Mouse (Mus musculus) hindbrain, embryonic 15.5 days (tissue): ENCODE results near the gene Kyat1. TPM values are rescaled to one million over a fixed set of nuclear protein-coding genes. Genes with fewer than 3 reads are reported as not detected.
A peak's percentile ranks its signal among the peaks of the same experiment; 100 is the strongest.
"Not testable (repeated sequence)": the region's sequence is repeated elsewhere in the genome, so short reads cannot be mapped to it uniquely, and the experiment has no call there.

ENCODE experiments used
- ATAC-seq: fragments of 200-750 bp; cut with Nextera tagmentation; 2 replicates; pipeline ENCODE4 v1.8.0; 2017; ENCODE audit warnings: low read depth, moderate number of reproducible peaks, moderate TSS enrichment; ENCODE audit not compliant: low FRiP score
- H3K27ac ChIP-seq: fragments of 300-500 bp; sonication (generic); replicated peaks from 2 replicates; pipeline ENCODE4 v1.5.1; 2015; ENCODE audit warnings: mild to moderate bottlenecking, inconsistent platforms
- H3K27me3 ChIP-seq: fragments of 300-500 bp; sonication (generic); 2 replicates; pipeline ENCODE4 v1.6.1; 2015; ENCODE audit warnings: control low read depth, inconsistent platforms
- H3K36me3 ChIP-seq: fragments of 300-500 bp; sonication (generic); 2 replicates; pipeline ENCODE4 v1.6.1; 2015; ENCODE audit warnings: control low read depth, inconsistent platforms
- H3K4me1 ChIP-seq: fragments of 300-500 bp; sonication (generic); replicated peaks from 2 replicates; pipeline ENCODE4 v1.6.1; 2015; ENCODE audit warnings: control low read depth, inconsistent platforms
- H3K4me2 ChIP-seq: fragments of 300-500 bp; sonication (generic); 2 replicates; pipeline ENCODE4 v1.6.1; 2015; ENCODE audit warnings: moderate library complexity, mild to moderate bottlenecking, inconsistent platforms
- H3K4me3 ChIP-seq: fragments of 300-500 bp; sonication (generic); 2 replicates; pipeline ENCODE4 v1.5.1; 2015; ENCODE audit warnings: mild to moderate bottlenecking, inconsistent platforms
- H3K9ac ChIP-seq: fragments of 300-500 bp; sonication (generic); 2 replicates; pipeline ENCODE4 v1.6.1; 2015; ENCODE audit warnings: inconsistent platforms
- H3K9me3 ChIP-seq: fragments of 300-500 bp; sonication (generic); 2 replicates; pipeline ENCODE4 v1.6.1; 2016; ENCODE audit warnings: control low read depth, inconsistent platforms
- WGBS: fragments of 180-500 bp; shearing (Covaris S2); methylation state at CpG from one replicate; pipeline ENCODE4 v1.1.7; 2015; 5-methylcytosine and 5-hydroxymethylcytosine counted together
- polyA plus RNA-seq: library from polyadenylated mRNA; unstranded; fragments of >200 nt; fragmentation: Nextera tagmentation; extraction: Ambion mirVana; gene quantifications from 2 replicates; pipeline ENCODE4 v1.2.1, GENCODE M21; 2015

Gene Kyat1
- polyA plus RNA-seq, 1 experiment from 2014 or later, result 13.3 TPM

GRCm38 (mm10) chr2:30183721-30184120 lies 21.9 kb downstream of the Kyat1 start:
- ATAC-seq, result no peak
- H3K4me1 ChIP-seq, result no peaks in the 10 kb centered on the region
- H3K9ac ChIP-seq, result no peak overlapping the region
- WGBS, result 81% methylated on average over 3 of the region's 3 CpGs
- no peaks in the 10 kb centered on the region for H3K36me3 ChIP-seq
- H3K9me3 ChIP-seq, result no peaks in the 10 kb centered on the region
- H3K4me2 ChIP-seq, result no peak overlapping the region
- H3K27me3 ChIP-seq, result no peaks in the 10 kb centered on the region
- no peak overlapping the region for H3K4me3 ChIP-seq
- H3K27ac ChIP-seq, result no peak overlapping the region

- ATAC-seq, result no peak
- peaks cover 5% of the 10 kb centered on the region for H3K4me1 ChIP-seq
- H3K36me3 ChIP-seq, result no peaks in the 10 kb centered on the region
- no peak overlapping the region for H3K4me3 ChIP-seq
- no peaks in the 10 kb centered on the region for H3K27me3 ChIP-seq
- no peak overlapping the region for H3K27ac ChIP-seq
- no peak overlapping the region for H3K4me2 ChIP-seq
- WGBS, result 86% methylated on average over 2 of the region's 2 CpGs
- H3K9ac ChIP-seq, result no peak overlapping the region
- no peaks in the 10 kb centered on the region for H3K9me3 ChIP-seq
Observed at GRCm38 (mm10) chr2:30182424-30182823, 23.2 kb downstream of the Kyat1 start.

GRCm38 (mm10) chr2:30178711-30179110 lies 26.9 kb downstream of the Kyat1 start:
- Histone ChIP-seq H3K4me2 (peak overlapping the region; percentile 88), H3K36me3 (peaks cover 27% of the 10 kb centered on the region), H3K4me1 (peaks cover 12% of the 10 kb centered on the region), H3K4me3 (peak overlapping the region; percentile 80)
- ATAC-seq, H3K9me3 ChIP-seq, H3K9ac ChIP-seq, H3K27me3 ChIP-seq, H3K27ac ChIP-seq: not testable (repeated sequence)
- WGBS, result 37% methylated on average over 7 of the region's 7 CpGs

- peaks cover 15% of the 10 kb centered on the region for H3K4me1 ChIP-seq
- 2% methylated on average over 53 of the region's 54 CpGs for WGBS
- peak within 1 kb of the TSS; percentile 88 for H3K4me2 ChIP-seq
- peak; percentile 98 for ATAC-seq
- peaks cover 34% of the 10 kb centered on the region for H3K36me3 ChIP-seq
- H3K9ac ChIP-seq, result peak within 1 kb of the TSS; percentile 78
- H3K27me3 ChIP-seq, result no peaks in the 10 kb centered on the region
- H3K27ac ChIP-seq, result peak within 1 kb of the TSS; percentile 72
- H3K4me3 ChIP-seq, result peak within 1 kb of the TSS; percentile 80
- no peaks in the 10 kb centered on the region for H3K9me3 ChIP-seq
Observed at GRCm38 (mm10) chr2:30177700-30178675, 27.7 kb downstream of the Kyat1 start, which contains the start of gene Spout1. Gene Spout1, minus strand, starts transcription at chr2:30178459.

- peaks cover 27% of the 10 kb centered on the region for H3K4me1 ChIP-seq
- no peak overlapping the region for H3K27ac ChIP-seq
- H3K9me3 ChIP-seq, result no peaks in the 10 kb centered on the region
- H3K9ac ChIP-seq, result no peak overlapping the region
- no peak for ATAC-seq
- H3K4me2 ChIP-seq, result no peak overlapping the region
- no peaks in the 10 kb centered on the region for H3K27me3 ChIP-seq
- no peak overlapping the region for H3K4me3 ChIP-seq
- whole genome bisulfite sequencing, result 100% methylated on average over 2 of the region's 2 CpGs
- H3K36me3 ChIP-seq, result peaks cover 34% of the 10 kb centered on the region
Observed at GRCm38 (mm10) chr2:30176561-30176960, 29.1 kb downstream of the Kyat1 start.

GRCm38 (mm10) chr2:30175897-30176296 lies 29.8 kb downstream of the Kyat1 start:
- Histone ChIP-seq H3K4me3 (no peak overlapping the region), H3K36me3 (peaks cover 34% of the 10 kb centered on the region), H3K9me3 (no peaks in the 10 kb centered on the region), H3K27me3 (no peaks in the 10 kb centered on the region), H3K27ac (no peak overlapping the region), H3K4me1 (peaks cover 30% of the 10 kb centered on the region), H3K4me2 (no peak overlapping the region), H3K9ac (no peak overlapping the region)
- no peak for ATAC-seq
- 88% methylated on average over 8 of the region's 8 CpGs for WGBS

GRCm38 (mm10) chr2:30173541-30174240 lies 32.0 kb downstream of the Kyat1 start:
- no peak for ATAC-seq
- Histone ChIP-seq H3K4me3 (no peak overlapping the region), H3K4me1 (peaks cover 31% of the 10 kb centered on the region), H3K27me3 (no peaks in the 10 kb centered on the region), H3K9ac (no peak overlapping the region), H3K4me2 (no peak overlapping the region), H3K9me3 (no peaks in the 10 kb centered on the region), H3K36me3 (peaks cover 34% of the 10 kb centered on the region), H3K27ac (no peak overlapping the region)
- WGBS, result 97% methylated on average over 20 of the region's 20 CpGs

GRCm38 (mm10) chr2:30171997-30172382 lies 33.7 kb downstream of the Kyat1 start:
- peak; percentile 9 for ATAC-seq
- Histone ChIP-seq H3K4me1 (peaks cover 21% of the 10 kb centered on the region), H3K9ac (peak overlapping the region; percentile 72), H3K27me3 (no peaks in the 10 kb centered on the region), H3K4me2 (peak overlapping the region; percentile 89), H3K36me3 (peaks cover 34% of the 10 kb centered on the region), H3K27ac (peak overlapping the region; percentile 97), H3K4me3 (peak overlapping the region; percentile 67), H3K9me3 (no peaks in the 10 kb centered on the region)
- WGBS, result 1% methylated on average over 15 of the region's 19 CpGs

GRCm38 (mm10) chr2:30171371-30171996 lies 34.2 kb downstream of the Kyat1 start, which contains the start of gene Endog:
Gene Endog, plus strand, starts transcription at chr2:30171493.
- under 1% methylated on average over 67 of the region's 75 CpGs for WGBS
- no peaks in the 10 kb centered on the region for H3K27me3 ChIP-seq
- peak; percentile 97 for ATAC-seq

GRCm38 (mm10) chr2:30166677-30167076 lies 39.0 kb downstream of the Kyat1 start:
- peaks cover 3% of the 10 kb centered on the region; the same call in 1 of the 2 replicates for H3K9me3 ChIP-seq
- H3K9ac ChIP-seq, result no peak overlapping the region
- 59% methylated on average over 4 of the region's 4 CpGs for WGBS
- no peak overlapping the region for H3K27ac ChIP-seq
- ATAC-seq, result no peak
- H3K4me3 ChIP-seq, result no peak overlapping the region
- no peak overlapping the region for H3K4me2 ChIP-seq
- no peaks in the 10 kb centered on the region for H3K27me3 ChIP-seq
- peaks cover 3% of the 10 kb centered on the region for H3K4me1 ChIP-seq
- no peaks in the 10 kb centered on the region for H3K36me3 ChIP-seq

More at GRCm38 (mm10) chr2:30171371-30171996, 34.2 kb downstream of the Kyat1 start, which contains the start of gene Endog:
- Histone ChIP-seq H3K9ac (peak within 1 kb of the TSS; percentile 72), H3K36me3 (peaks cover 34% of the 10 kb centered on the region), H3K27ac (peak within 1 kb of the TSS; percentile 97), H3K4me3 (peak within 1 kb of the TSS; percentile 67), H3K9me3 (peaks cover 3% of the 10 kb centered on the region; the same call in 1 of the 2 replicates), H3K4me2 (peak within 1 kb of the TSS; percentile 89), H3K4me1 (peaks cover 18% of the 10 kb centered on the region)

- no peak for ATAC-seq
- Histone ChIP-seq H3K4me1 (no peaks in the 10 kb centered on the region), H3K9me3 (peaks cover 3% of the 10 kb centered on the region; the same call in 1 of the 2 replicates), H3K36me3 (no peaks in the 10 kb centered on the region), H3K4me2 (no peak overlapping the region), H3K9ac (no peak overlapping the region), H3K27me3 (no peaks in the 10 kb centered on the region), H3K4me3 (no peak overlapping the region), H3K27ac (no peak overlapping the region)
- 59% methylated on average over 9 of the region's 9 CpGs for whole genome bisulfite sequencing
Observed at GRCm38 (mm10) chr2:30164340-30164932, 41.2 kb downstream of the Kyat1 start.
